Mouse (Mus musculus) kidney, embryonic 14.5 days (tissue): ENCODE data around the gene Per1. TPM values are rescaled to one million over a fixed set of nuclear protein-coding genes. Genes with fewer than 3 reads are reported as not detected.

Experiments used
- ATAC-seq: fragments of 200-750 bp; cut with Nextera tagmentation; 2 replicates; pipeline ENCODE4 v1.8.0; 2017; ENCODE audit warnings: moderate number of reproducible peaks, mild to moderate bottlenecking, moderate TSS enrichment, moderate library complexity; ENCODE audit not compliant: low FRiP score, low TSS enrichment
- H3K27ac ChIP-seq: fragments of 300-500 bp; sonication (generic); 2 replicates; pipeline ENCODE4 v1.5.1; 2014; ENCODE audit warnings: low read depth, mild to moderate bottlenecking, low read length, moderate library complexity, mixed read lengths
- H3K27me3 ChIP-seq: fragments of 300-500 bp; sonication (generic); 2 replicates; pipeline ENCODE4 v1.6.1; 2014; ENCODE audit warnings: mild to moderate bottlenecking, low read length; ENCODE audit not compliant: control insufficient read depth, insufficient read depth
- H3K36me3 ChIP-seq: fragments of 300-500 bp; sonication (generic); 2 replicates; pipeline ENCODE4 v1.6.1; 2014; ENCODE audit warnings: low read length, mixed read lengths; ENCODE audit not compliant: control insufficient read depth, insufficient read depth
- H3K4me1 ChIP-seq: fragments of 300-500 bp; sonication (generic); 2 replicates; pipeline ENCODE4 v1.6.1; 2014; ENCODE audit warnings: low read length, mixed read lengths; ENCODE audit not compliant: control insufficient read depth, insufficient read depth
- H3K4me2 ChIP-seq: fragments of 300-500 bp; sonication (generic); replicated peaks from 2 replicates; pipeline ENCODE4 v1.6.1; 2014; ENCODE audit warnings: low read depth, mild to moderate bottlenecking, low read length
- H3K4me3 ChIP-seq: fragments of 300-500 bp; sonication (generic); 2 replicates; pipeline ENCODE4 v1.5.1; 2014; ENCODE audit warnings: mild to moderate bottlenecking, low read length
- H3K9ac ChIP-seq: fragments of 300-500 bp; sonication (generic); 2 replicates; pipeline ENCODE4 v1.6.1; 2014; ENCODE audit warnings: low read depth, mild to moderate bottlenecking, low read length, moderate library complexity
- H3K9me3 ChIP-seq: fragments of 300-500 bp; sonication (generic); 2 replicates; pipeline ENCODE4 v1.6.1; 2016; ENCODE audit warnings: low read length; ENCODE audit not compliant: control insufficient read depth
- WGBS: fragments of 180-500 bp; shearing (Covaris S2); extraction: QIAGEN DNeasy Blood & Tissue Kit; methylation state at CpG from one replicate; pipeline ENCODE4 v1.1.7; 2014; 5-methylcytosine and 5-hydroxymethylcytosine counted together
- polyA plus RNA-seq: library from polyadenylated mRNA; unstranded; fragments of >200 nt; fragmentation: Nextera tagmentation; extraction: Ambion mirVana; gene quantifications from 2 replicates; pipeline ENCODE4 v1.2.1, GENCODE M21; 2014

Gene Per1
- polyA plus RNA-seq, 1 experiment from 2014 or later = 8.9 TPM

GRCm38 (mm10) chr11:69062761-69063224, 32.2 kb upstream of the Per1 start:
- Histone ChIP-seq H3K4me2 (peak overlapping the region; percentile 52), H3K36me3 (no peaks in the 10 kb centered on the region), H3K4me3 (peak overlapping the region; percentile 89), H3K27me3 (no peaks in the 10 kb centered on the region), H3K9me3 (no peaks in the 10 kb centered on the region), H3K27ac (peak overlapping the region; percentile 45; the same call in 1 of the 2 replicates), H3K4me1 (peaks cover 24% of the 10 kb centered on the region), H3K9ac (peak overlapping the region; percentile 38; the same call in 1 of the 2 replicates)
- under 1% methylated on average over 19 of the region's 19 CpGs for WGBS
- ATAC-seq = peak; percentile 58

- Histone ChIP-seq H3K4me2 (peak overlapping the region; percentile 69), H3K4me3 (peak overlapping the region; percentile 89), H3K36me3 (no peaks in the 10 kb centered on the region), H3K4me1 (peaks cover 20% of the 10 kb centered on the region), H3K9ac (peak overlapping the region; percentile 59), H3K27me3 (no peaks in the 10 kb centered on the region), H3K9me3 (no peaks in the 10 kb centered on the region), H3K27ac (peak overlapping the region; percentile 71)
- WGBS = under 1% methylated on average over 31 of the region's 31 CpGs
- peak; percentile 43; the same call in 1 of the 2 replicates for ATAC-seq
Measured at GRCm38 (mm10) chr11:69063413-69064201, 31.4 kb upstream of the Per1 start.

- H3K27me3 ChIP-seq = no peaks in the 10 kb centered on the region
- peak overlapping the region; percentile 89 for H3K4me3 ChIP-seq
- peak overlapping the region; percentile 71 for H3K27ac ChIP-seq
- peak overlapping the region; percentile 59 for H3K9ac ChIP-seq
- H3K4me2 ChIP-seq = peak overlapping the region; percentile 69
- no peak for ATAC-seq
- peaks cover 20% of the 10 kb centered on the region for H3K4me1 ChIP-seq
- no peaks in the 10 kb centered on the region for H3K36me3 ChIP-seq
- WGBS = 53% methylated on average over 9 of the region's 9 CpGs
- H3K9me3 ChIP-seq = no peaks in the 10 kb centered on the region
Measured at GRCm38 (mm10) chr11:69064259-69065133, 30.5 kb upstream of the Per1 start.

- peak overlapping the region; percentile 77; the same call in 1 of the 2 replicates for H3K4me2 ChIP-seq
- H3K9ac ChIP-seq = no peak overlapping the region
- no peaks in the 10 kb centered on the region for H3K36me3 ChIP-seq
- no peaks in the 10 kb centered on the region for H3K27me3 ChIP-seq
- ATAC-seq = no peak
- 70% methylated on average over 3 of the region's 3 CpGs for WGBS
- peaks cover 24% of the 10 kb centered on the region for H3K4me1 ChIP-seq
- no peaks in the 10 kb centered on the region for H3K9me3 ChIP-seq
- no peak overlapping the region for H3K27ac ChIP-seq
- H3K4me3 ChIP-seq = no peak overlapping the region
Measured at GRCm38 (mm10) chr11:69065394-69065925, 29.6 kb upstream of the Per1 start.

- no peak overlapping the region for H3K27ac ChIP-seq
- H3K27me3 ChIP-seq = no peaks in the 10 kb centered on the region
- H3K4me2 ChIP-seq = peak overlapping the region; percentile 77
- peaks cover 18% of the 10 kb centered on the region for H3K4me1 ChIP-seq
- H3K9me3 ChIP-seq = no peaks in the 10 kb centered on the region
- no peak for ATAC-seq
- WGBS = 1% methylated on average over 29 of the region's 29 CpGs
- H3K4me3 ChIP-seq = peak overlapping the region; percentile 42
- H3K36me3 ChIP-seq = no peaks in the 10 kb centered on the region
- peak overlapping the region; percentile 40; the same call in 1 of the 2 replicates for H3K9ac ChIP-seq
Measured at GRCm38 (mm10) chr11:69066163-69066861, 28.7 kb upstream of the Per1 start.

GRCm38 (mm10) chr11:69066956-69067355, 28.1 kb upstream of the Per1 start:
- WGBS = 10% methylated on average over 8 of the region's 8 CpGs
- H3K9me3 ChIP-seq = no peaks in the 10 kb centered on the region
- no peaks in the 10 kb centered on the region for H3K36me3 ChIP-seq
- peak overlapping the region; percentile 42 for H3K4me3 ChIP-seq
- H3K27me3 ChIP-seq = no peaks in the 10 kb centered on the region
- H3K4me2 ChIP-seq = peak overlapping the region; percentile 77
- H3K4me1 ChIP-seq = peaks cover 14% of the 10 kb centered on the region
- no peak overlapping the region for H3K9ac ChIP-seq
- H3K27ac ChIP-seq = no peak overlapping the region
- no peak for ATAC-seq

- no peak overlapping the region for H3K4me3 ChIP-seq
- no peak overlapping the region for H3K9ac ChIP-seq
- peaks cover 17% of the 10 kb centered on the region for H3K4me1 ChIP-seq
- ATAC-seq = no peak
- 66% methylated on average over 6 of the region's 6 CpGs for WGBS
- no peaks in the 10 kb centered on the region for H3K27me3 ChIP-seq
- no peaks in the 10 kb centered on the region for H3K9me3 ChIP-seq
- H3K27ac ChIP-seq = no peak overlapping the region
- no peaks in the 10 kb centered on the region for H3K36me3 ChIP-seq
- H3K4me2 ChIP-seq = no peak overlapping the region
Measured at GRCm38 (mm10) chr11:69067601-69068000, 27.4 kb upstream of the Per1 start.

GRCm38 (mm10) chr11:69070093-69070492, 24.9 kb upstream of the Per1 start:
- H3K27me3 ChIP-seq = no peaks in the 10 kb centered on the region
- peaks cover 24% of the 10 kb centered on the region for H3K4me1 ChIP-seq
- no peaks in the 10 kb centered on the region for H3K36me3 ChIP-seq
- no peaks in the 10 kb centered on the region for H3K9me3 ChIP-seq
- ATAC-seq = no peak
- H3K27ac ChIP-seq = peak overlapping the region; percentile 88
- peak overlapping the region; percentile 79 for H3K9ac ChIP-seq
- peak overlapping the region; percentile 72 for H3K4me2 ChIP-seq
- 0% methylated on average over 13 of the region's 13 CpGs for WGBS
- H3K4me3 ChIP-seq = peak overlapping the region; percentile 62
